Mouse (Mus musculus): ENCODE results near the gene Gm20388.
A peak's percentile ranks its signal among the peaks of the same experiment; 100 is the strongest.

DNA sequence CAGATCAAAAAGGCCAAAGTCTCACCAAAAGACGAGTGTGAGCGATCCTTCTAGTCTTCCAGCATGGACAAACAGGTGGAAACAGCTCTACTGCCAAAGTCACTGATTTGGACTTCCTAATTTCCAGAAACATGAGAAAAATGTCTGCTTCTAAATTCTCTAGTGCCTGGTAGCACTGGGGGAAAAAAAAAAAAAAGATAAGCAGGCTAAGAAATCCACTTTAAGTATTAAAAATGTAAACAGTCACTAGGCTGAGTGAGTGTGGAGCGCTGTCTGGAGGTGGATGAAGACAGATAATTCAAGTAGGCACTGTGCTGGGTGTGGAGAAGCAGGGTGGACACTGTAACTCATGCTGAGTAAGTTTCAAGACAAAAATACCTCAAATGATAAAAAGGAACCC lies 3025.3 kb downstream of the Gm20388 start:
- TF ChIP-seq HCFC1 (IDR thresholded peaks at IDR 0.05; ENCODE audit: borderline replicate concordance, insufficient read depth, low read length) (no peak), ZNF384 (IDR thresholded peaks at IDR 0.05; ENCODE audit: low read depth, low read length) (peak; percentile 81), MAFK (IDR thresholded peaks at IDR 0.05; ENCODE audit: insufficient read depth, low read depth, low read length) (no peak), CHD2 (IDR thresholded peaks at IDR 0.05; ENCODE audit: low read depth, low read length) (no peak)
